In genomic region chr5:137787151-137787928, GRCm38 (mm10) we compare ENCODE assay signal across 7 mouse cellular contexts. TPM values are rescaled to one million over a fixed set of nuclear protein-coding genes. Genes with fewer than 3 reads are reported as not detected.
DNase-seq lines count a peak whose midpoint lies in the region; ATAC-seq lines count a peak whose summit lies in the region.

TSS of gene Mepce (minus strand) at chr5:137787655.
TSS of gene Zcwpw1 (plus strand) at chr5:137787798.

- peaks cover 6% of the 10 kb centered on the region for H3K36me3 ChIP-seq in intestine, embryonic 15.5 days
- H3K36me3 ChIP-seq in midbrain, embryonic 10.5 days, result peaks cover 29% of the 10 kb centered on the region

- peak; percentile 70 for ATAC-seq in intestine, embryonic 15.5 days

- no peaks in the 10 kb centered on the region for H3K9me3 ChIP-seq in intestine, embryonic 15.5 days
- H3K9me3 ChIP-seq in midbrain, embryonic 10.5 days (replicated peaks), result no peaks in the 10 kb centered on the region

- peak within 1 kb of the TSS; percentile 88 for H3K4me3 ChIP-seq in intestine, embryonic 15.5 days (replicated peaks)
- peak within 1 kb of the TSS; percentile 91 for H3K4me3 ChIP-seq in midbrain, embryonic 10.5 days

- no peaks in the 10 kb centered on the region for H3K27me3 ChIP-seq in intestine, embryonic 15.5 days (replicated peaks)
- peaks cover 18% of the 10 kb centered on the region for H3K27me3 ChIP-seq in midbrain, embryonic 10.5 days (ENCODE audit: low read depth, poor library complexity, severe bottlenecking)

- under 1% methylated on average over 48 of the region's 48 CpGs for WGBS in intestine, embryonic 15.5 days
- WGBS in midbrain, embryonic 10.5 days, result under 1% methylated on average over 48 of the region's 48 CpGs

- peaks cover 31% of the 10 kb centered on the region for H3K4me1 ChIP-seq in intestine, embryonic 15.5 days (replicated peaks)
- peaks cover 38% of the 10 kb centered on the region for H3K4me1 ChIP-seq in midbrain, embryonic 10.5 days

- peak; percentile 96 to 99 for DNase-seq in adrenal gland, adult 18-20 months (ENCODE audit: low spot score in 2 of 2)
- peak; percentile 96 for DNase-seq in embryo, embryonic 11 days
- DNase-seq in gastrocnemius, postnatal 25 days, result peak; percentile 94
- DNase-seq in left cerebral cortex, postnatal 25 days (ENCODE audit: low spot score in 2 of 2), result peak; percentile 91 to 97
- DNase-seq in midbrain, embryonic 10.5 days (ENCODE audit: low spot score), result peak; percentile 94
- peak; percentile 97 for DNase-seq in right cerebral cortex, postnatal 4 days

- intact Hi-C loops in left cerebral cortex, postnatal 25 days (cut with DNase I), result loop anchor here (5.0 kb wide), 2 partner anchors 370 to 385 kb away; partner anchors contain the start of genes Ap4m1, Mcm7 and Zfp113

- H3K4me2 ChIP-seq in intestine, embryonic 15.5 days (replicated peaks), result peak within 1 kb of the TSS; percentile 83

- peak within 1 kb of the TSS; percentile 99 for H3K27ac ChIP-seq in intestine, embryonic 15.5 days
- H3K27ac ChIP-seq in midbrain, embryonic 10.5 days (replicated peaks), result peak within 1 kb of the TSS; percentile 95

- H3K9ac ChIP-seq in intestine, embryonic 15.5 days, result peak within 1 kb of the TSS; percentile 95

RNA-seq across cellular contexts. Expression of gene Mepce, which starts in this region (rescaled TPM):
- total RNA-seq in adrenal gland, adult 18-20 months (2021), result 10 to 100 TPM; 39.9 to 44.6 TPM
- 10 to 100 TPM; 14.7 to 20.1 TPM for total RNA-seq in gastrocnemius, postnatal 25 days (2021)
- 8.9 and 9.2 TPM in 2 replicates for polyA plus RNA-seq in intestine, embryonic 15.5 days (2015; fragmentation: Nextera tagmentation; extraction: Ambion mirVana)
- 10 to 100 TPM; 41.4 to 45.0 TPM for total RNA-seq in left cerebral cortex, postnatal 25 days (2021)
- 11.7 and 12.5 TPM in 2 replicates for polyA plus RNA-seq in midbrain, embryonic 10.5 days (2016; fragmentation: Nextera tagmentation; extraction: Ambion mirVana)

RNA-seq across cellular contexts. Expression of gene Zcwpw1, which starts in this region (rescaled TPM):
- total RNA-seq in adrenal gland, adult 18-20 months (2021), result 1 to 10 TPM; 2.3 to 2.4 TPM
- total RNA-seq in gastrocnemius, postnatal 25 days (2021), result under 1 TPM in 1 of 2 experiments, not detected in 1; 0.35 TPM
- polyA plus RNA-seq in intestine, embryonic 15.5 days (2015; fragmentation: Nextera tagmentation; extraction: Ambion mirVana), result 13.6 and 15.6 TPM in 2 replicates
- 1 to 10 TPM; 4.6 to 6.7 TPM for total RNA-seq in left cerebral cortex, postnatal 25 days (2021)
- polyA plus RNA-seq in midbrain, embryonic 10.5 days (2016; fragmentation: Nextera tagmentation; extraction: Ambion mirVana), result 13.8 and 16.1 TPM in 2 replicates

Comparison
In these comparisons a context has a peak if more than half of its experiments do, and no peak if none do; other contexts are left out.
1. Peak in every context shown above with its lines: DNase-seq, ATAC-seq, H3K4me3 ChIP-seq and H3K27ac ChIP-seq.